Mouse (Mus musculus) myocyte (in vitro differentiated cells): Measurements from ENCODE around the gene Lmna.

ENCODE experiments used
- CEBPB ChIP-seq: IDR thresholded peaks from 2 replicates; pipeline ENCODE4 v1.6.1; 2011; ENCODE audit warnings: mild to moderate bottlenecking, moderate library complexity; ENCODE audit not compliant: poor library complexity, insufficient read depth, severe bottlenecking
- E2F4 ChIP-seq: IDR thresholded peaks from one replicate; pipeline ENCODE4 v1.6.1; 2011; ENCODE audit warnings: mild to moderate bottlenecking, control low read depth, moderate library complexity; ENCODE audit not compliant: insufficient read depth
- MAX ChIP-seq: IDR thresholded peaks from one replicate; pipeline ENCODE4 v1.6.1; 2011; ENCODE audit warnings: low read depth, mild to moderate bottlenecking, control low read depth
- MYOD1 ChIP-seq, 3 experiments: IDR thresholded peaks; one replicate each; pipeline ENCODE4 v1.6.1; 2011; ENCODE audit warnings: control low read depth in 2 of 3, low read depth in 2 of 3, mild to moderate bottlenecking in 2 of 3, moderate library complexity in 1 of 3; ENCODE audit not compliant: insufficient read length in 2 of 3, control insufficient read depth in 1 of 3
- MYOG ChIP-seq, 3 experiments: IDR thresholded peaks; one replicate each; pipeline ENCODE4 v1.6.1; 2011; ENCODE audit warnings: control low read depth in 2 of 3, low read depth in 2 of 3, mild to moderate bottlenecking in 2 of 3; ENCODE audit not compliant: insufficient read length in 2 of 3, control insufficient read depth in 1 of 3, insufficient read depth in 1 of 3
- POLR2A ChIP-seq: IDR thresholded peaks from one replicate; pipeline ENCODE4 v1.6.1; 2011; ENCODE audit warnings: low read depth, mild to moderate bottlenecking, control low read depth, moderate library complexity; ENCODE audit not compliant: insufficient read length
- REST ChIP-seq: IDR thresholded peaks from one replicate; pipeline ENCODE4 v1.6.1; 2011; ENCODE audit warnings: mild to moderate bottlenecking, control low read depth, moderate library complexity; ENCODE audit not compliant: insufficient read depth, insufficient read length
- SRF ChIP-seq: IDR thresholded peaks from one replicate; pipeline ENCODE4 v1.6.1; 2011; ENCODE audit warnings: low read depth; ENCODE audit not compliant: control insufficient read depth, insufficient read length
- TCF3 ChIP-seq: IDR thresholded peaks from one replicate; pipeline ENCODE4 v1.6.1; 2011; ENCODE audit warnings: low read depth, control low read depth; ENCODE audit not compliant: insufficient read length
- USF1 ChIP-seq: IDR thresholded peaks from one replicate; pipeline ENCODE4 v1.6.1; 2011; ENCODE audit warnings: low read depth, mild to moderate bottlenecking, control low read depth, moderate library complexity

DNA sequence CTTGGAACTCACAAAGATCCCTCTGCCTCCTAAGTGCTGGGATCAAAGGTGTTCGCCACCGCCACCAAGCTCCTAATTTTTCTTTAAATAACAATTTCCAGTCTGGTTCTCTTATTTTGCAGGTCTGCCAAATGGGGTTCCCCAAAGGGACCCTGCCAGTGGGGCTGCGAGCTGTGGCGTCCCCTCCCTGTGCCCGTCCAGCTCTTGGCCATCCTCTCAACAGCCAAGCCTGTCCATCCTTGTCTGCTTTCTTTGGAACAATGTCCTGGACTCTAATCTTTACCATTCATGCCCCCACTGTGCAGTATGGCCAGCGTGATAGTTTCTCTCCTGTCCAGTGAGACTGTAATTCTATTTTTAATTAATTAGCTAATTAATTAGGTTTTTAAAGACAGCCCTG, 11.4 kb upstream of the Lmna start:
- TF ChIP-seq POLR2A (no peak), MAX (no peak), MYOG (IDR thresholded peaks at IDR 0.05; ENCODE audit: control insufficient read depth in 1 of 3, insufficient read depth in 1 of 3, insufficient read length in 2 of 3, low read depth in 2 of 3) (no peak), USF1 (no peak), MYOD1 (IDR thresholded peaks at IDR 0.05; ENCODE audit: control insufficient read depth in 1 of 3, insufficient read length in 2 of 3, low read depth in 2 of 3) (no peak), REST (no peak), CEBPB (no peak), E2F4 (no peak), TCF3 (no peak), SRF (no peak)
